Mouse (Mus musculus) intestine, postnatal 0 days (tissue): ENCODE data around the gene Cnnm3. TPM values are rescaled to one million over a fixed set of nuclear protein-coding genes. Genes with fewer than 3 reads are reported as not detected.

Experiments
- ATAC-seq: fragments of 200-750 bp; cut with Nextera tagmentation; 2 replicates; pipeline ENCODE4 v1.8.0; 2017; ENCODE audit warnings: mild to moderate bottlenecking, moderate TSS enrichment, moderate library complexity
- H3K27ac ChIP-seq: fragments of 300-500 bp; sonication (generic); 2 replicates; pipeline ENCODE4 v1.5.1; 2014; ENCODE audit warnings: mild to moderate bottlenecking, low read depth, low read length, moderate library complexity
- H3K27me3 ChIP-seq: fragments of 300-500 bp; sonication (generic); replicated peaks from 2 replicates; pipeline ENCODE4 v1.6.1; 2014; ENCODE audit warnings: low read length, mixed read lengths; ENCODE audit not compliant: control insufficient read depth, insufficient read depth
- H3K36me3 ChIP-seq: fragments of 300-500 bp; sonication (generic); 2 replicates; pipeline ENCODE4 v1.6.1; 2014; ENCODE audit warnings: mild to moderate bottlenecking, moderate library complexity; ENCODE audit not compliant: control insufficient read depth, insufficient read depth
- H3K4me1 ChIP-seq: fragments of 300-500 bp; sonication (generic); replicated peaks from 2 replicates; pipeline ENCODE4 v1.6.1; 2014; ENCODE audit warnings: antibody characterized with exemption, low read length, mixed read lengths; ENCODE audit not compliant: control insufficient read depth, insufficient read depth
- H3K4me2 ChIP-seq: fragments of 300-500 bp; sonication (generic); replicated peaks from 2 replicates; pipeline ENCODE4 v1.6.1; 2014; ENCODE audit warnings: low read depth, mild to moderate bottlenecking, moderate library complexity
- H3K4me3 ChIP-seq: fragments of 300-500 bp; sonication (generic); 2 replicates; pipeline ENCODE4 v1.5.1; 2014; ENCODE audit warnings: low read depth, low read length
- H3K9ac ChIP-seq: fragments of 300-500 bp; sonication (generic); 2 replicates; pipeline ENCODE4 v1.6.1; 2014; ENCODE audit warnings: mild to moderate bottlenecking, low read depth, low read length
- H3K9me3 ChIP-seq: fragments of 300-500 bp; sonication (generic); 2 replicates; pipeline ENCODE4 v1.6.1; 2016; ENCODE audit warnings: mixed run types; ENCODE audit not compliant: control insufficient read depth
- CTCF ChIP-seq: sonication (generic); IDR thresholded peaks from 2 replicates; pipeline ENCODE4 v1.5.1; 2016; ENCODE audit warnings: low read depth, mild to moderate bottlenecking, control low read depth, antibody characterized with exemption, moderate library complexity
- WGBS: fragments of 180-500 bp; shearing (Covaris S2); extraction: QIAGEN DNeasy Blood & Tissue Kit; methylation state at CpG from one replicate; pipeline ENCODE4 v1.1.7; 2014; 5-methylcytosine and 5-hydroxymethylcytosine counted together
- polyA plus RNA-seq: library from polyadenylated mRNA; unstranded; fragments of >200 nt; fragmentation: Nextera tagmentation; extraction: Ambion mirVana; gene quantifications from 2 replicates; pipeline ENCODE4 v1.2.1, GENCODE M21; 2015

The Cnnm3 gene
- polyA plus RNA-seq, 1 experiment from 2014 or later = 2.5 TPM

GRCm38 (mm10) chr1:36472106-36472440, 39.6 kb upstream of the Cnnm3 start:
- ATAC-seq = peak; percentile 4
- Histone ChIP-seq H3K27ac (0 out of 2 replicates have a peak overlapping the region, but pooled peaks have one; percentile 91), H3K27me3 (no peaks in the 10 kb centered on the region), H3K4me1 (peaks cover 22% of the 10 kb centered on the region), H3K4me2 (peak overlapping the region; percentile 88), H3K9me3 (no peaks in the 10 kb centered on the region), H3K9ac (peak overlapping the region; percentile 74), H3K36me3 (no peaks in the 10 kb centered on the region; the same call in 1 of the 2 replicates), H3K4me3 (peak overlapping the region; percentile 72)
- WGBS = 8% methylated on average over 18 of the region's 18 CpGs
- TF ChIP-seq CTCF = no peak

DNA sequence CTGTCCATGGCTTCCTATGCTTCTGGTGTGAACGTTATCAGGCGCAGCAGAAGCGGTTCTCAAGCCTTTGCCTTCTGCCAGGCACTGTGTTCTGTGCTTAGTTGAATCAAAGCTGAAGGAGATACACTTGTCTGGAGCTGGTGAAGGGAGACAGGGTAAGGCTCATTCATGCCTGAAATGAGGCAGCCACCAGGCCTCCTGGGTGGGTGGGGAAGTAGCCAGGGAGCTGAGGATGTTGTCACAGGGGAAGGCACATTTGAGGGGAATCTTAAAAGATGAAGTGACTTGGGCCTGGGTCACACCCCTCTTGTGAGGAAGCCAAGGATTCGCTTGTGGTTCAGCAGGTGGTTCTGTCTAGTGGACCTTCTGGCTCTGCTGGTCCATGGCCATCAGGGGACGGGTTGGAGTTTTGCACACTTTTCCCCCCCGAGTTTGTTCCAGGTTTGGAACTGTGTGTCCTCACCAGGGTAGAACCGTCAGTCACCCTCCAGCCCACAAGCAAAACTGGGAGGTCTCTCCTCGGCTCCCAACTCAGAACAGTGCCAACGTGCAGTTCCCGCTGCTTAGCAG, 38.4 kb upstream of the Cnnm3 start:
- Histone ChIP-seq H3K4me3 (peak overlapping the region; percentile 72), H3K27ac (no peak overlapping the region), H3K9ac (peak overlapping the region; percentile 74), H3K36me3 (no peaks in the 10 kb centered on the region; the same call in 1 of the 2 replicates), H3K4me2 (peak overlapping the region; percentile 88), H3K4me1 (peaks cover 29% of the 10 kb centered on the region), H3K9me3 (no peaks in the 10 kb centered on the region), H3K27me3 (no peaks in the 10 kb centered on the region)
- 33% methylated on average over 10 of the region's 10 CpGs for WGBS
- no peak for ATAC-seq
- no peak for TF ChIP-seq CTCF

DNA sequence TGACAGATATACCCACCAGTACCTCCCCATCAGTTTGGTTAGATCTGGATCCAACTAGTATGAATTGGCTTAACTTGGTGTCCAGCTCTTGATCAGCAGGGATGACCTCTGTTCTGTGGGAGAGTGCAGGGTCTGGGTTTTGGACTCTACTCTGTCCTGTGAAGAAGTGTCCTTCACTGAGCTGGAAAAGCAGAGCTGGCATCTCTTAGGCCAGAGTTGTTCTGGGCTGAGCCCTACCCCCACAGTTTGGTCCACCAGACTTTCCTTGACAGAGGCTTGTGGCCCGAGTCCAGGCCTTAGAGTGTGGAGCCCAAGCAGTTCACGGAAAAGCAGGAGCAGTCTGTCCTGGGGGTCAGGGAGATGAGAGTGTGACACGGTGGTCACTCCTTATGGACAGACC, 37.0 kb upstream of the Cnnm3 start:
- Histone ChIP-seq H3K27me3 (no peaks in the 10 kb centered on the region), H3K4me2 (peak overlapping the region; percentile 88), H3K9me3 (no peaks in the 10 kb centered on the region), H3K4me3 (peak overlapping the region; percentile 72), H3K36me3 (no peaks in the 10 kb centered on the region; the same call in 1 of the 2 replicates), H3K9ac (peak overlapping the region; percentile 50), H3K4me1 (peaks cover 29% of the 10 kb centered on the region), H3K27ac (peak overlapping the region; percentile 82)
- no peak for TF ChIP-seq CTCF
- no peak for ATAC-seq
- WGBS = 25% methylated on average over 3 of the region's 3 CpGs

GRCm38 (mm10) chr1:36475480-36476110, 36.1 kb upstream of the Cnnm3 start:
- Histone ChIP-seq H3K4me1 (peaks cover 29% of the 10 kb centered on the region), H3K27ac (peak overlapping the region; percentile 82), H3K4me3 (peak overlapping the region; percentile 72), H3K9ac (peak overlapping the region; percentile 50; the same call in 1 of the 2 replicates), H3K27me3 (no peaks in the 10 kb centered on the region), H3K9me3 (no peaks in the 10 kb centered on the region), H3K4me2 (peak overlapping the region; percentile 88), H3K36me3 (peaks cover 7% of the 10 kb centered on the region)
- ATAC-seq = peak; percentile 60
- 22% methylated on average over 8 of the region's 8 CpGs for WGBS
- TF ChIP-seq CTCF = no peak; the same call in 1 of the 2 replicates

- peaks cover 7% of the 10 kb centered on the region for H3K36me3 ChIP-seq
- no peaks in the 10 kb centered on the region for H3K9me3 ChIP-seq
- H3K4me1 ChIP-seq = peaks cover 29% of the 10 kb centered on the region
- H3K27ac ChIP-seq = peak overlapping the region; percentile 82
- no peak overlapping the region for H3K9ac ChIP-seq
- 27% methylated on average over 7 of the region's 7 CpGs for WGBS
- H3K27me3 ChIP-seq = no peaks in the 10 kb centered on the region
- peak; percentile 29 for ATAC-seq
- 0 out of 2 replicates have a peak overlapping the region, but pooled peaks have one; percentile 72 for H3K4me3 ChIP-seq
- TF ChIP-seq CTCF = no peak
- H3K4me2 ChIP-seq = peak overlapping the region; percentile 88
Measured at GRCm38 (mm10) chr1:36476426-36476825, 35.2 kb upstream of the Cnnm3 start.

DNA sequence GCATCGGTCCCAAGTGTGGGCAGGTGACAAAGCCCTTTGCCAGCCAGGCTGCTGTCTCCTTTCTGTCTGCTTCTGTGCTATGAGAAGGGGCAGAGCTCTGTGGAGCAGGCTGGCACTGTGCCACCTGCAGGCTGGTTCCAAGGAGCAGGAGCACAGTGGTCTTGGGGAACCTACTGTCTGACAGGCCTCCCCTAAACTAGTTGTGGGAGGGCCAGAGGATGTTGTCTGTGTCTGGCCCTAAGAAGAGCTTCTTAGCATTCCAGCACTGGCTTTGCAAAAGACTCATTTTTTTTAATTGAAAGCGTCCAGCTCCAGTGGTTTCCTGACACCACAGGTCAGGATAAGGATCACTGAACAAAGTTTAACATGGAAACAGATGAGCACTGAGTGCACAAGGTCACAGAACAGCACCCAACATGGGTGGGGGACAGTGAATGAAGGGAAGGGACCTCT, 33.3 kb upstream of the Cnnm3 start:
- Histone ChIP-seq H3K36me3 (peaks cover 7% of the 10 kb centered on the region), H3K27me3 (no peaks in the 10 kb centered on the region), H3K9me3 (no peaks in the 10 kb centered on the region), H3K4me3 (no peak overlapping the region), H3K4me2 (0 out of 2 replicates have a peak overlapping the region, but pooled peaks have one; percentile 17), H3K27ac (no peak overlapping the region), H3K9ac (no peak overlapping the region), H3K4me1 (peaks cover 23% of the 10 kb centered on the region)
- TF ChIP-seq CTCF = no peak
- 43% methylated on average over 2 of the region's 2 CpGs for WGBS
- ATAC-seq = no peak
